Mouse (Mus musculus): ENCODE results near the gene Arl5a.

DNA sequence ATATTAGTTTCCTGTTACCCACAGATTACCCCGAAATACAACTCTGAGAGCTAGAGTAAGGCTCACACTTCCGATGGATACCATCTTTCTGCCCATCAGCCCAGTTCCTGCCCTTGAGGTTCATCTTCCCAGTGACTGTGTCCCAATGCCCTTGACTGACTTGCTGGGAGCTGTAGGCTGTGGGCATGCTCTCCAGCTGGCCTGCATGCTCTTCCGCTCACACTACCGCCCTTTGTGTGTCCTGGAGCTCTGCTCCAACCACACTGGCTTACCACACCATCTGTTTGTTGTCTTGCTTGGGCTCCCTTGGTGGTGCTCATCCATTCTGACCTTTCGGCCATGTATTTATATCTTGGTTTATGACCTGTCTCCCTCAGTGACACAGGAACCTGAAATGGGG lies 57.0 kb downstream of the Arl5a start:
- TF ChIP-seq CTCF (IDR thresholded peaks at IDR 0.05; ENCODE audit: extremely low read depth, insufficient read depth, insufficient read length, insufficient replicate concordance), result no peak
- no peak for TF ChIP-seq POLR2A (IDR thresholded peaks at IDR 0.05; ENCODE audit: low read depth, low read length)

Data from spleen, adult 2 months (tissue).